Mouse (Mus musculus): ENCODE data around the gene Get4.

The Get4 gene

DNA sequence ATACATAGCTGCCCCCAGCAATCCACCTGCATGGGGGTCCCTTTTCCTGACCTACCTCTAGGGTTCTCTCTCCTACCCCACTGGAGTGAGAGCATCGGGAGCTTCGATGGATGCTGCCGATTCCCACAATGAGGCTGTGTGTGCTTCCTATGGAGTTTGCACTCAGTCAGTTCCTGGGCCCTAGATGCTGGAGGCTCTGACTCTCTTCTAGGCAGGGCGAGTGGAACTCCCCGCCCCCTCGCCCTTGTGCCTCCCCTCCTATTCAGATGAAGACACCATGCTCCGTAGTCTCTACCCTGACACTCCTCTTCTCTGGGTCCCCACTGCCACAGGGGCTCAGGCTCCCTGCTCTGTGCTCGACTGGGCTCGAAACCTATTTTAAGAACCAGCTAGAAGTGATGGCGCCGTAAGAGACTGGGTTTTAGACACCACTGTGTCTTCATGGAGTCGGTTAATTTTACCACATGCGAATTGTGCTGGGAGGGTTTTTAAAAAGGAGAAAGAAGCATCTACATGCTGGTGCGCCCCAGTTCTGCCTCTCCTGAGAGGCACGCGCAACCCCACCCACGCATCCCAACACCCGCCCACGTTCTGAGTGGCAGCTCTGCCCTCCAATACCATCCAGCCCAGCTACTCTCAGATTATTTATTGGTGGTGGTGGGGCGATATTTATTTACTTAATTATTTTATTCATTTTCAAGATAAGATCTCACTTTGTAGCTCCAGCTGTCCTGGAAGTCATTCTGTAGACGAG is 65.8 kb downstream of the Get4 start:
- no peak for DNase-seq (ENCODE audit: low spot score)
